Mouse (Mus musculus) erythroblast, embryonic 14.5 days (primary cell): ENCODE data around the gene Rcc2. TPM values are rescaled to one million over a fixed set of nuclear protein-coding genes. Genes with fewer than 3 reads are reported as not detected.

ENCODE experiments used
- H3K27me3 ChIP-seq: 2 replicates; pipeline ENCODE4 v1.6.1; 2012; ENCODE audit warnings: inconsistent platforms; ENCODE audit not compliant: control insufficient read depth
- H3K36me3 ChIP-seq: 2 replicates; pipeline ENCODE4 v1.6.1; 2012; ENCODE audit warnings: mild to moderate bottlenecking, inconsistent platforms; ENCODE audit not compliant: control insufficient read depth
- H3K4me1 ChIP-seq: 2 replicates; pipeline ENCODE4 v1.6.1; 2012; ENCODE audit warnings: inconsistent platforms; ENCODE audit not compliant: control insufficient read depth
- H3K4me3 ChIP-seq: replicated peaks from 2 replicates; pipeline ENCODE3; 2012; ENCODE audit warnings: moderate library complexity, mild to moderate bottlenecking, inconsistent platforms
- H3K9me3 ChIP-seq: 2 replicates; pipeline ENCODE4 v1.6.1; 2012; ENCODE audit warnings: low read length, inconsistent platforms, mixed read lengths; ENCODE audit not compliant: control insufficient read depth
- GATA1 ChIP-seq: IDR thresholded peaks from 2 replicates; pipeline ENCODE4 v1.6.1; 2012; ENCODE audit warnings: low read length, inconsistent platforms, mixed read lengths
- TAL1 ChIP-seq: IDR thresholded peaks from 3 replicates; pipeline ENCODE4 v1.6.1; 2012; ENCODE audit warnings: low read length, inconsistent platforms, mixed read lengths
- polyA plus RNA-seq: library from polyadenylated mRNA; stranded (reverse); fragments of >175 nt; gene quantifications from 2 replicates; pipeline ENCODE4 v1.2.3, GENCODE M21; 2012

The Rcc2 gene
- polyA plus RNA-seq, 1 experiment: 31.0 TPM

DNA sequence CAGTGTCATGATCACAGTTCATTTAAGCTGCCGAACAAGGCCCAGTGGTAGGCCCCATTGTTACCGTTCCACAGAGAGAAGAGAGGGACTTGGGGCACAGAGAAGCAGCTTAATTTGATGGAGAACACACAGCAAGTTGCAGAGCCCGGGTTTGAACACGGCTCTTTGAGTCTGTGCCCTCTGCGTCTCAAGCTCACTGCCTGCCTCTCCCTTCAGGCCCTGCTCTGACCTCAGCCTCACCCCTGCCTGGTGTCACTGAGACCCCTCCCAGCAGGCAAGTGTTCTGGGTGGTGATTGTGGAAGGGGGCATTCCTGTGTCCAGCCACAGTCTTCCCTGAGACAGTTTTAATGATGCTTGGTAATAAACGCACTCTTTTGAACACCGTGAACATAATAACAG, 5.2 kb upstream of the Rcc2 start:
- H3K4me1 ChIP-seq: peaks cover 80% of the 10 kb centered on the region
- H3K4me3 ChIP-seq: peak overlapping the region; percentile 61
- H3K36me3 ChIP-seq: peaks cover 5% of the 10 kb centered on the region
- no peaks in the 10 kb centered on the region for H3K9me3 ChIP-seq
- TF ChIP-seq TAL1 (no peak), GATA1 (no peak)
- H3K27me3 ChIP-seq: no peaks in the 10 kb centered on the region

DNA sequence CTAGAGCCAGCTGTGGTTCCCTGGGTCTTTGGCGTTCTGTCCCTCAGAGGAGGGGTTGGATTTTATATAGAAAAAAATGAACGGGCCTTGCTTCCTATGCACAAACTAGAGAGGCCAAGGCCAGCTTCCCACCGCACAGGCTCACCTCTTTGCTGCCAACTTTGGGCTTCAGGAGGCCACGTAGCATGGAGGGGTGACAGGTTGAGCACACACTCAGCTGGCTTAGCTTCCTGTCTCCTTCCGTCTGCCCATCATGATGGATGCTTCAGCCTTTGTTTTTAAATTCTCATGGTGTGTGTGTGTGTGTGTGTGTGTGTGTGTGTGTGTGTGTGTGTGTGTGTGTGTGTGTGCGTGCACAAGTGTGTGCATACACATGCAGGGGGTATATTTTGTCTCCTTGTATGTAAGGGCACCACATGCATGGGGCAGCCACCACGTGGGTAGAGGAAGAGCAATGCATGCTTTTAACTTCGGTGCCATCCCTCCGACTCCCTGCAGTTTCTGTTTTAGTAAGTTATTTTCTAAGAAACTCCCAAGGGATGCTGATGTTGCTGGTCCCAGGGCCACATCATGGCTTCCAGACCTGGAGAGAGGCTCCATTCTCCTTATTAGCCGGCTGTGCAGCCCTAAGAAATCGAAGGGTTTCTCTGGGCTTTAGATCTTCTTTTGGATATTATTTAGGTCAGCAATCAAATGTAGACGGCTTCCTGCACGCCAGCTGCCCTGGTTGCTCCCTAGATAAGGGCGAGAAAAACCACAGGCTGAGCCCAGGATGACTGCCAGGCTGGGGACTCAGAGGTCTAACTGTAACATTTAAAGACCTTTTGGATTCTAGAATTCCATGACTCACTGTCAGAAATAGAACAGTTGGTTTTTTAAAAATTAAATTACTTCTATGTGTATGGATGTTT, 4.4 kb upstream of the Rcc2 start:
- Histone ChIP-seq H3K9me3 (no peaks in the 10 kb centered on the region), H3K4me1 (peaks cover 80% of the 10 kb centered on the region), H3K4me3 (peak overlapping the region; percentile 61), H3K36me3 (peaks cover 5% of the 10 kb centered on the region), H3K27me3 (no peaks in the 10 kb centered on the region)
- TF ChIP-seq GATA1: no peak
- no peak for TF ChIP-seq TAL1

DNA sequence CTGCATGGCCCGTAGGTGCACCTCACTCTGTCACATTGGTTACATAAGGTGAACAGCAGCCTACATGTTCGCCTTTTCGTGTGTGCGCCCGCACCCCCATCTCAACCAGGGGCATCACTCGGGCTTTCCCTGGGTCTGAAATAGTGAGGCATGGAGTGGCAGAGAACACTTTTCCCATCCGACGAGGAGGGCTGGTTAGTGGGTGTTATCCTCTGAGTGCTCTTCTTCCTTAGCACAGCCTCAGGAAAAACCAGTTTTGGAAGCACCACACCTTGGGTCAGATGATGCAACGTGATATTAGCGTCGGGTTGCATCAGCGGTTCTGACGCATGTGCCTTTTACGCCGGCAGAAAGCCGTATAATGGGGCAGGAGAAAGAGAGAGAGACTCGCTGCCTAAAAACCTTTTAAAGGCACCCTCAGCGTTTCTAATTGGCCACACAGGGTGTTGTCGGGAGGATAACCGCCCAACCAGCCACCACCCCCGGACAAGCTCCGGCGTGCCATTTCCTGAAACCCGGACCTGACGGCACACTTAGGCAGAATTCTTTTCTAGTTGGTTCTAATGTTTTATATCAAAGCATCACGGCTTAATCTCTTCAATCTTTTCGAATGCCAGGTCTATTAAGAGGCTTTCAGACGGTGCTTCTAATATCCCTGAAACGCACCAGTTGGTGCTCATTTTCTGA, 757 bp upstream of the Rcc2 start:
- Histone ChIP-seq H3K4me3 (peak overlapping the region; percentile 89), H3K36me3 (peaks cover 18% of the 10 kb centered on the region), H3K27me3 (no peaks in the 10 kb centered on the region), H3K4me1 (peaks cover 76% of the 10 kb centered on the region), H3K9me3 (no peaks in the 10 kb centered on the region)
- TF ChIP-seq TAL1 (no peak), GATA1 (no peak; the same call in 1 of the 2 replicates)

DNA sequence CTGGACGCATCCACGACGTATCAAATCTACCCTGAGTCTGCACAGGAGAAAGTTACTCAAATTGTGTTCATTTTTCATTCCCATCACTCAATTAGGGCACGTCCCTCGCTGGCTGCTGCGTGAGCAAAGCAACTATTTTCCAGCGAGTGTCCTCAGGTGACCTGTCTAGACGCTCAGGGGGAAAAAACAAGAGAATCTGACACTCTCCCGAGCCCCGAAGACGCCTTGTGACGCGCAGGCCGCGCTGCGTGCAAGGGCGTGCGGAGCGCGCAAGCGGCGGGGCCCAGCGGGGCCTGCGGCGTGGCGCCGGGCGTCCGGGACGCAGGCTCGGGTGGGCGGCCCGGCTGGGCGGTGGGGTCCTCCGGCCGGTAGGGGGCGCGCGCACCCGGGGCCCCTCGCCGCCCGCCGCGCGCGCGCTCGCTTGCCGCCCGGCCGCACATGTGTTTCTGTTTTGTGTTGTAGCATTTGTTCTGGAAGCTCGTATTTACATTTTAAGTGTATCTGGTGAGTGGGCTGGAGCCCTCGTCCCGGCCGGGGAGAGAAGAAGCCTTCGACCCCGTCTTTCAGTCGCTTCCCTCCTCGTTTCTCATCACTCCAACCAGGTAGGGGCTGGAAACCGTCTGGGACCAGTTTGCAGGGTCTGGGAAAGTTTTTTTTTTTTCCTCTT, 841 bp downstream of the Rcc2 start:
- Histone ChIP-seq H3K36me3 (peaks cover 32% of the 10 kb centered on the region), H3K4me1 (peaks cover 76% of the 10 kb centered on the region), H3K9me3 (no peaks in the 10 kb centered on the region), H3K4me3 (peak overlapping the region; percentile 89), H3K27me3 (no peaks in the 10 kb centered on the region)
- TF ChIP-seq TAL1: no peak
- TF ChIP-seq GATA1: no peak

DNA sequence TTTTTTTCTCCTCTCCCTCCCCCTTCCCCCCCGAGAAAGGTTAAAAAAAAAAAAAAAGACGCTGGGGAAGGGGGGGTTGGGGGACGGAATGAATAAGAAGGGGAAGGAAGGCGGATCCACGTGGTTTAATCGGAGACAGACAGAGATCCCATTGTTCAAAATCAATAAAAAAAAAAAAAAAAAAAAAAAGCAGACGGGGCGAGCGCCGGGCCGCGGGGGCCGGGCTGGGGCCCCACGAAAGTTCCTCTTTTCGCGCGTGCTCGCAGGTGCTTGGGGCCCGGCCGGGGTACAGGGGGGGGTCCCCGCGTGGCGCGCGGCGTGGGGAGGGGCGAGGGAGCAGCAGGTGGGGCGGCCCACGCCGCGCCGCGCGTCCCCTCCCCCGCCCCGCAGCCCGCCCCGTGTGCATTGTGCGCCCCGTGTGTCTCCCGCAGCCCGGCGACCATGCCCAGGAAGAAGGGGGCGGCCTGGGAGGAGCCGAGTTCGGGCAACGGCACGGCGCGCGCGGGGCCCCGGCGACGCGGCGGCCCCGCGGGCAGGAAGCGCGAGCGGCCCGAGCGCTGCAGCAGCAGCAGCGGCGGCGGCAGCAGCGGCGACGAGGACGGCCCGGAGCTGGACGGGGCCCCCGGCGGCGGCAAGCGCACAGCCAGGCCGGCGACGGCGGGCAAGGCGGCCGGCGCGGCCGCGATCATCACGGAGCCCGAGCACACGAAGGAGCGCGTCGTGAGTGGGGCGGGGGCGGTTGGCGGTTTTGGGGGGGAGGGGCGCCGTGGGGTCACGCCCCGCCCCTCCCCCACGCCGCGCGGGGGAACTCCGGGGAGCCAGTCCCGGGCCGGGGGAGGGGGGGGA, 1.6 kb downstream of the Rcc2 start:
- TF ChIP-seq TAL1 (no peak), GATA1 (no peak)

DNA sequence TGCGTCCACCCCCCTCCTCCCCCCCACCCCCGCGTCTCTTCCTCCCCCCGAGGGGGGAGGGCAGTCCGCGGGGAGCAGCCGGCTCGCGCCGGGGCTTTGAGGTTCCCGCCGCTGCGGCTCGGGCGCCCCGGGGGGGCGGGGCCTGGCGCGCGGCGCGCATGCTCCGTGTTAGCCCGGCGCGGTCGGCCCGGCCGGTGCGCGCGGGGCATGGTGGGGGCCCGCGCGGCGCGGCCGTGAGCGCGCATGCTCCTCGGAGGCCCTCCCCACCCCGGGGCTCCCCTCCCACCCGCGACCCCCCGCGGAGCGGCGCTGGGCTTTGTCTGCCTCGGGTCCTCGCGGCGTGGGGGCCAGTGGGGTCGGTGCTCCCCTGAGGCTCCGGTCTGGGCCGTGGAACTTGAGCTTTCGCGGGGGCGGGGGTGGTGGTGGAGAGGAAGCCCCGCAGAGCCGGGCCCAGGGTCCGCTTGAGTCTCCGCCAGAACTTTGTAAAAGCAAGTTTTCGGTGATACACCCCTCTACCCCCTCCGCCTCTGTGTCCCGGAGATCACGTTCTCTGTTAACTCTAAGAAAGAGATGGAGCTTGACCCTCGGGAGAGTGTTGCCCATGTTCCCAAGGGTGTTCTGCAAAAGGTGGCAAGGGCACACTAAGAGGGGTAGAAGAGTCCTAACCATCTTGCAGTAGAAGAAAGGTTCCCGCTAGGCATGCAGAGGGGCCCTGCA, 2.4 kb downstream of the Rcc2 start:
- Histone ChIP-seq H3K4me1 (peaks cover 77% of the 10 kb centered on the region), H3K4me3 (peak overlapping the region; percentile 89), H3K27me3 (no peaks in the 10 kb centered on the region), H3K36me3 (peaks cover 46% of the 10 kb centered on the region), H3K9me3 (no peaks in the 10 kb centered on the region)
- no peak for TF ChIP-seq GATA1
- TF ChIP-seq TAL1: no peak

More for the DNA sequence above, 1.6 kb downstream of the Rcc2 start:
- Histone ChIP-seq H3K36me3 (peaks cover 38% of the 10 kb centered on the region), H3K4me1 (peaks cover 72% of the 10 kb centered on the region), H3K9me3 (no peaks in the 10 kb centered on the region), H3K27me3 (no peaks in the 10 kb centered on the region), H3K4me3 (peak overlapping the region; percentile 89)

DNA sequence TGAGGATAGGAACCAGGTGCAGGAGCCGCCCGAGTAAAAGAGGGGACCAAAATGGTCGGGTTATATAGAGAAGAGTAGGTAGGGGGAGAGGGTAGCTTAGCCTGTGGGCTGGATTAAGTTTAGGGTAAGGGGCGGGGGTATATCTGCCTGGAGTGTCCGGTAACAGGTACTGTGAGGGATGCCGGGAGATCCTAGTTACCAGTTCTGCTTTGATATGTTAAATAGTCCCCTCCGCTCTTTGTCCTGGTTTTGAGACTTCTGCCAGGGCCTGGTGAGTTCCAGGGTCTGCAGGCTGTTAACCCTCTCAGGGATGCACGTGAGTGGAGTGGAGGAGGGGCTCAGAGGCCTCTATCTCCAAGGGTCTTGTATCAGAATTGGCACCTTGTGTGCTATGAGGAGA, 3.3 kb downstream of the Rcc2 start:
- Histone ChIP-seq H3K27me3 (no peaks in the 10 kb centered on the region), H3K4me3 (peak overlapping the region; percentile 89), H3K36me3 (peaks cover 55% of the 10 kb centered on the region), H3K9me3 (no peaks in the 10 kb centered on the region), H3K4me1 (peaks cover 75% of the 10 kb centered on the region)
- TF ChIP-seq GATA1: no peak
- TF ChIP-seq TAL1: no peak

DNA sequence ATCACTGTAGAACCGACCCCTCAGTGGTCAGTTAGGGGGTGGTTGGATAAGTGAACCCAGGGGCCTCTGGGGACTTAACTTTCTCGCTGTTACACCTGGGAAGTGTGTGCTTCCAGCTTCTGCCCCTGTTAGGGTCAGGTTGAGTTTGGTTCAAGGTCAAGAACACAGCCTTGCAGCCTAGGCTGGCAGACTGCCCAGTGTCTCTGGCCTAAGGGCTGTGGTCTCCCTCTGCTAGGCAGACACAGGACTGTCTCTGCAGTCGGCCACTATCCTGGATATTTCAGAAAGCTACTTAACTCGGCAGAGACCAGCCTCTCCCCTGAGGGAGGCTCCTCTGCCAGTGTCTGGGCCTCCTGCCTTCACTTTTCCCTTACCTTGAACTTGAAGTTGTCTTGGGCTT, 3.8 kb downstream of the Rcc2 start:
- no peaks in the 10 kb centered on the region for H3K27me3 ChIP-seq
- H3K36me3 ChIP-seq: peaks cover 60% of the 10 kb centered on the region
- peak overlapping the region; percentile 89 for H3K4me3 ChIP-seq
- TF ChIP-seq GATA1 (no peak), TAL1 (no peak)
- H3K9me3 ChIP-seq: no peaks in the 10 kb centered on the region
- H3K4me1 ChIP-seq: peaks cover 71% of the 10 kb centered on the region
